Mouse (Mus musculus): ENCODE measurements at regions not wholly inside any gene's neighbourhood (a gene's known extent, or its start where the extent isn't known, plus 50 kb on each side); places are given as distances from the start of the nearest gene placed in this dataset.

GRCm38 (mm10) chr3:120884189-120884588 is 287.3 kb downstream of the Rwdd3 start:
- Histone ChIP-seq H3K4me1 (replicated peaks; ENCODE audit: control insufficient read depth, insufficient read depth, low read length) (no peaks in the 10 kb centered on the region), H3K27me3 (replicated peaks; ENCODE audit: control insufficient read depth, insufficient read depth, low read length) (no peaks in the 10 kb centered on the region), H3K36me3 (ENCODE audit: control insufficient read depth, insufficient read depth, low read length) (no peaks in the 10 kb centered on the region), H3K27ac (ENCODE audit: low read depth) (no peak overlapping the region), H3K9ac (ENCODE audit: low read length) (no peak overlapping the region), H3K4me2 (ENCODE audit: low read length) (no peak overlapping the region), H3K9me3 (ENCODE audit: control insufficient read depth, low read length) (no peaks in the 10 kb centered on the region), H3K4me3 (ENCODE audit: low read depth, low read length) (no peak overlapping the region)
- WGBS = 39% methylated on average over 10 of the region's 10 CpGs
- ATAC-seq (replicated peaks; ENCODE audit: low FRiP score, low TSS enrichment, low read depth) (no peak), DNase-seq (ENCODE audit: low spot score) (no peak)

DNA sequence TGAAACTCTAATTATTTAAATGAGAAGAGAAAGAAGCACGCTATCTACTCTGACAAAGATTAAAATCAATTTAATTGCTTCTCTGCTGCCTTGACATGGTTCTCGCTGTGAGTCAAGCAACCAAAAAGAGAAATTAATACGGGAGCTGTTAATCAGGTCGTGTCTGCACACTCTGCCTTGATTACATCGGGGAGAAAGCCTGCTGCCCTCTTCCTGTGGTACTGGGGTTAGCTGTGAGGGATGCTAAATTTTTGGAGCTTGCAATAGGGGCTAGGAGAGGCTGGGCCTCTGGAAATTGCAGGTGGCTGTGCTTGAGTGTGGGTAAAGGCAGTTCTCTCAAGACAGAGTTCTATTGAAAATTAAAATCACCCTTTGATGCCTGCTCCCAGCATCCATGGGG is 287.8 kb downstream of the Rwdd3 start:
- 68% methylated on average over 5 of the region's 5 CpGs for WGBS
- no peak for ATAC-seq (replicated peaks; ENCODE audit: low FRiP score, low TSS enrichment, low read depth)

DNA sequence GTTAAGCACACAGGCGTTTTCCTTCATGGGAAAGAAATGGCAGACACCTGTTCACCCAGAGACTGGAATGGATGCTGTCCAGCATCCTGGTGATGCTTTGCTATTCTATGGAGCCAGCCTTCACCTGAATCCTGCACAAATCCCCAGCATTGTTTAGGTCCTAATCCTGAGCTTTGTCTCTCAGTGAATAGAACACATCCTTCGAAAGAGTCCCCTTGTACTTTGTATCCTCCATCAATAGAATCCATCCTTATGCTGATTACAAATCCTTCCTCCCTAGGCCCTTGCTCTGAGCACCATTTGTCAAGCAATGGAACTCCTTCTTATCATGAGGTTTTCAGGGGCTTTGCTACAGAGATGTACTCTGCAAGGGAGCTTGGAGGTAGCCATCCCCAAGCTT is 292.1 kb downstream of the Rwdd3 start:
- DNase-seq (ENCODE audit: low spot score) (no peak), ATAC-seq (replicated peaks; ENCODE audit: low FRiP score, low TSS enrichment, low read depth) (no peak)
- Histone ChIP-seq H3K9ac (ENCODE audit: low read length) (no peak overlapping the region), H3K36me3 (ENCODE audit: control insufficient read depth, insufficient read depth, low read length) (no peaks in the 10 kb centered on the region), H3K4me1 (replicated peaks; ENCODE audit: control insufficient read depth, insufficient read depth, low read length) (no peaks in the 10 kb centered on the region), H3K4me3 (ENCODE audit: low read depth, low read length) (no peak overlapping the region), H3K9me3 (ENCODE audit: control insufficient read depth, low read length) (no peaks in the 10 kb centered on the region), H3K4me2 (ENCODE audit: low read length) (no peak overlapping the region), H3K27ac (ENCODE audit: low read depth) (no peak overlapping the region), H3K27me3 (replicated peaks; ENCODE audit: control insufficient read depth, insufficient read depth, low read length) (no peaks in the 10 kb centered on the region)
- 94% methylated on average over 2 of the region's 2 CpGs for WGBS

More for the DNA sequence above, 287.8 kb downstream of the Rwdd3 start:
- Histone ChIP-seq H3K4me2 (ENCODE audit: low read length) (no peak overlapping the region), H3K27ac (ENCODE audit: low read depth) (no peak overlapping the region), H3K4me3 (ENCODE audit: low read depth, low read length) (no peak overlapping the region), H3K27me3 (replicated peaks; ENCODE audit: control insufficient read depth, insufficient read depth, low read length) (no peaks in the 10 kb centered on the region), H3K9ac (ENCODE audit: low read length) (no peak overlapping the region), H3K9me3 (ENCODE audit: control insufficient read depth, low read length) (no peaks in the 10 kb centered on the region), H3K4me1 (replicated peaks; ENCODE audit: control insufficient read depth, insufficient read depth, low read length) (no peaks in the 10 kb centered on the region), H3K36me3 (ENCODE audit: control insufficient read depth, insufficient read depth, low read length) (no peaks in the 10 kb centered on the region)
- no peak for DNase-seq (ENCODE audit: low spot score)

- Histone ChIP-seq H3K9ac (ENCODE audit: low read length) (no peak overlapping the region), H3K4me2 (ENCODE audit: low read length) (no peak overlapping the region), H3K27me3 (replicated peaks; ENCODE audit: control insufficient read depth, insufficient read depth, low read length) (no peaks in the 10 kb centered on the region), H3K4me3 (ENCODE audit: low read depth, low read length) (no peak overlapping the region), H3K36me3 (ENCODE audit: control insufficient read depth, insufficient read depth, low read length) (no peaks in the 10 kb centered on the region), H3K4me1 (replicated peaks; ENCODE audit: control insufficient read depth, insufficient read depth, low read length) (no peaks in the 10 kb centered on the region), H3K27ac (ENCODE audit: low read depth) (no peak overlapping the region), H3K9me3 (ENCODE audit: control insufficient read depth, low read length) (no peaks in the 10 kb centered on the region)
- WGBS = 89% methylated on average over 3 of the region's 3 CpGs
- ATAC-seq (replicated peaks; ENCODE audit: low FRiP score, low TSS enrichment, low read depth) (no peak), DNase-seq (ENCODE audit: low spot score) (no peak)
Measured at GRCm38 (mm10) chr3:120875740-120876139, 295.8 kb downstream of the Rwdd3 start.

GRCm38 (mm10) chr3:120865036-120865435 is 306.5 kb downstream of the Rwdd3 start:
- ATAC-seq (replicated peaks; ENCODE audit: low FRiP score, low TSS enrichment, low read depth) = no peak; the same call in 1 of the 2 replicates

DNA sequence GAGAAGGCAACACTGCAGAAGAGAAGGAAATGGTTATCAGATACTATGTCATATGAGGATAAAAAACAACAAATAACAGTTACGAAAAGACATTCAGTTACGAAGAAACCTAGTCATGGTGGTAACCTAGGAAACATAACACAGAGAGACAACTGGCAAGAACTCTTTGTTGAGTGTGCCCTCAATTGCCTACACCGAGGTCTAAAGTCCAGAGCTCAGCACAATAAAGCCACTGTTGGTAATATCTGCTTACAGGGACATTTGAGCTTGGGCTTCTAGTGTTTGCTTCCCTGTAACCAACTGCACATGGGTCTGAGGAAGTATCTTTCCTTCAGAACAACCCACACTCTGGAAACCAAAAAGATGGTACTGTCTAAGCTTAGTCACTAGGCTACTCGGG is 309.9 kb downstream of the Rwdd3 start:
- Histone ChIP-seq H3K4me2 (ENCODE audit: low read length) (no peak overlapping the region), H3K27ac (ENCODE audit: low read depth) (no peak overlapping the region), H3K9me3 (ENCODE audit: control insufficient read depth, low read length) (no peaks in the 10 kb centered on the region), H3K27me3 (replicated peaks; ENCODE audit: control insufficient read depth, insufficient read depth, low read length) (no peaks in the 10 kb centered on the region), H3K9ac (ENCODE audit: low read length) (no peak overlapping the region), H3K4me3 (ENCODE audit: low read depth, low read length) (no peak overlapping the region), H3K4me1 (replicated peaks; ENCODE audit: control insufficient read depth, insufficient read depth, low read length) (no peaks in the 10 kb centered on the region), H3K36me3 (ENCODE audit: control insufficient read depth, insufficient read depth, low read length) (no peaks in the 10 kb centered on the region)
- DNase-seq (ENCODE audit: low spot score) (no peak), ATAC-seq (replicated peaks; ENCODE audit: low FRiP score, low TSS enrichment, low read depth) (peak; percentile 45; the same call in 1 of the 2 replicates)
- 85% methylated on average over 4 of the region's 4 CpGs for WGBS

More at GRCm38 (mm10) chr3:120865036-120865435, 306.5 kb downstream of the Rwdd3 start:
- 36% methylated on average over 8 of the region's 8 CpGs for WGBS
- H3K4me3 ChIP-seq (ENCODE audit: low read depth, low read length) = no peak overlapping the region
- H3K27me3 ChIP-seq (replicated peaks; ENCODE audit: control insufficient read depth, insufficient read depth, low read length) = no peaks in the 10 kb centered on the region
- H3K9me3 ChIP-seq (ENCODE audit: control insufficient read depth, low read length) = no peaks in the 10 kb centered on the region
- H3K27ac ChIP-seq (ENCODE audit: low read depth) = no peak overlapping the region
- H3K4me2 ChIP-seq (ENCODE audit: low read length) = no peak overlapping the region
- no peak for DNase-seq (ENCODE audit: low spot score)
- H3K4me1 ChIP-seq (replicated peaks; ENCODE audit: control insufficient read depth, insufficient read depth, low read length) = no peaks in the 10 kb centered on the region
- no peak overlapping the region for H3K9ac ChIP-seq (ENCODE audit: low read length)
- H3K36me3 ChIP-seq (ENCODE audit: control insufficient read depth, insufficient read depth, low read length) = no peaks in the 10 kb centered on the region

DNA sequence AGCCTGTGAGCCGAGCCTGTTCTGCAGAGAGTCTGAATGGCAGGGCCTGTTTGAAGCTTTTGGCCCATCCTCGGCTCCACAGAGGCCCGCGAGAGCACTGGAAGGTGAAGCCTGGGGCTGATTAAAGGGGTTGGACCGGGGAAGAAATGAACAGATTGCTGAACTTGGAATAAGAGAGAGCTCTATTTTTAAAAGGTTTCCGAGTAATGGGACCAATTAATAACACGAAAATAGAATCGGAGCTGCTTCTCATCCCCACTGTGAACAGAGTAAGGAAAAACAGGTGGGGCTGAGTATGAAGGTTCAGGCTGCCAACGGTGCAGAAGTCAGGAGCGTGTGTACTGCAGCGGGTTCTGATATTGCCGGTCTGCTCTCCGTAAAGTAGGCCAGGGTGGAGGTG is 313.2 kb downstream of the Rwdd3 start:
- DNase-seq (ENCODE audit: low spot score) (no peak), ATAC-seq (replicated peaks; ENCODE audit: low FRiP score, low TSS enrichment, low read depth) (no peak)
- no peak overlapping the region for H3K4me3 ChIP-seq (ENCODE audit: low read depth, low read length)
- no peaks in the 10 kb centered on the region for H3K36me3 ChIP-seq (ENCODE audit: control insufficient read depth, insufficient read depth, low read length)
- H3K27me3 ChIP-seq (replicated peaks; ENCODE audit: control insufficient read depth, insufficient read depth, low read length) = no peaks in the 10 kb centered on the region
- H3K9me3 ChIP-seq (ENCODE audit: control insufficient read depth, low read length) = no peaks in the 10 kb centered on the region
- H3K9ac ChIP-seq (ENCODE audit: low read length) = no peak overlapping the region
- H3K27ac ChIP-seq (ENCODE audit: low read depth) = no peak overlapping the region
- H3K4me1 ChIP-seq (replicated peaks; ENCODE audit: control insufficient read depth, insufficient read depth, low read length) = no peaks in the 10 kb centered on the region
- WGBS = 80% methylated on average over 13 of the region's 13 CpGs
- H3K4me2 ChIP-seq (ENCODE audit: low read length) = no peak overlapping the region

GRCm38 (mm10) chr3:120854322-120854721 is 317.2 kb downstream of the Rwdd3 start:
- no peaks in the 10 kb centered on the region for H3K9me3 ChIP-seq (ENCODE audit: control insufficient read depth, low read length)
- no peak overlapping the region for H3K4me3 ChIP-seq (ENCODE audit: low read depth, low read length)
- no peak overlapping the region for H3K9ac ChIP-seq (ENCODE audit: low read length)
- no peaks in the 10 kb centered on the region for H3K36me3 ChIP-seq (ENCODE audit: control insufficient read depth, insufficient read depth, low read length)
- 73% methylated on average over 3 of the region's 3 CpGs for WGBS
- DNase-seq (ENCODE audit: low spot score) (no peak), ATAC-seq (replicated peaks; ENCODE audit: low FRiP score, low TSS enrichment, low read depth) (no peak)
- H3K4me1 ChIP-seq (replicated peaks; ENCODE audit: control insufficient read depth, insufficient read depth, low read length) = no peaks in the 10 kb centered on the region
- no peak overlapping the region for H3K27ac ChIP-seq (ENCODE audit: low read depth)
- no peak overlapping the region for H3K4me2 ChIP-seq (ENCODE audit: low read length)
- no peaks in the 10 kb centered on the region for H3K27me3 ChIP-seq (replicated peaks; ENCODE audit: control insufficient read depth, insufficient read depth, low read length)

- H3K27ac ChIP-seq (ENCODE audit: low read depth) = no peak overlapping the region
- no peaks in the 10 kb centered on the region for H3K27me3 ChIP-seq (replicated peaks; ENCODE audit: control insufficient read depth, insufficient read depth, low read length)
- H3K4me1 ChIP-seq (replicated peaks; ENCODE audit: control insufficient read depth, insufficient read depth, low read length) = no peaks in the 10 kb centered on the region
- H3K4me3 ChIP-seq (ENCODE audit: low read depth, low read length) = no peak overlapping the region
- H3K4me2 ChIP-seq (ENCODE audit: low read length) = no peak overlapping the region
- no peak overlapping the region for H3K9ac ChIP-seq (ENCODE audit: low read length)
- ATAC-seq (replicated peaks; ENCODE audit: low FRiP score, low TSS enrichment, low read depth) (no peak), DNase-seq (ENCODE audit: low spot score) (no peak)
- H3K9me3 ChIP-seq (ENCODE audit: control insufficient read depth, low read length) = no peaks in the 10 kb centered on the region
- WGBS = 94% methylated on average over 2 of the region's 2 CpGs
- H3K36me3 ChIP-seq (ENCODE audit: control insufficient read depth, insufficient read depth, low read length) = no peaks in the 10 kb centered on the region
Measured at GRCm38 (mm10) chr3:120843623-120844022, 327.9 kb downstream of the Rwdd3 start.
